8 mouse cellular contexts compared by ENCODE assay signal in the genomic region with DNA sequence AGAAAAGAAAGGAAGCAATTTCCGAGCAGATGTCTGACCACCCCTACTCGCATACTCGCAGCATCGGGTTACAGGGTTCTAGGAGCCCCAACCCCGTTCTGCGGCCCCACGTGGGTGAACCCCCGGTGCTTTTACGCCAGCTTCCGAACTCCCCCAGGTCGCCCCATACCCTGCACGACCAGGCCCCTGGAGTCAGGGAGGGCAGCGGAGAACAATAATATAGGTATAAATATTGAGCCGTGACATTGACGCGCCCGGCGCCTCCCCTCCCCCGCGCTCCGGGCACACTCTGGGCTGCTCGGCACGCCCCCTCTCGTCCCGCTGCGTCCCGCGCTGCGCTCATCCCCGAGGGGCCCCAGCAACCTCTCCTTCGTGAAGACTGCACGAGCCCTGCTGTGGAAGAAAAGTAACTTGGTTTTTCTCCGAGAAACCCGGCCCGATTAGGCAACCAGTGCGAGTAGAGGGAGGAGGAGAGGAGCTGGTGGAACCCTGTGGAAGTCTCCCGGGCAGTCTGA. TPM values are rescaled to one million over a fixed set of nuclear protein-coding genes. Genes with fewer than 3 reads are reported as not detected.
DNase-seq lines count a peak whose midpoint lies in the region; ATAC-seq lines count a peak whose summit lies in the region.

No protein-coding gene starts in this region.

- no peaks in the 10 kb centered on the region for H3K36me3 ChIP-seq in intestine, embryonic 15.5 days
- no peaks in the 10 kb centered on the region for H3K36me3 ChIP-seq in limb, embryonic 12.5 days
- H3K36me3 ChIP-seq in midbrain, embryonic 12.5 days = no peaks in the 10 kb centered on the region

- ATAC-seq in intestine, embryonic 15.5 days = peak; percentile 75
- ATAC-seq in limb, embryonic 12.5 days (ENCODE audit: insufficient number of reproducible peaks, insufficient read depth, low FRiP score, low TSS enrichment, low read depth) = peak; percentile 58
- ATAC-seq in midbrain, embryonic 12.5 days (ENCODE audit: low FRiP score, low read depth) = peak; percentile 59

- peak overlapping the region; percentile 83 for H3K4me3 ChIP-seq in intestine, embryonic 15.5 days (replicated peaks)
- H3K4me3 ChIP-seq in limb, embryonic 12.5 days (replicated peaks) = peak overlapping the region; percentile 60
- H3K4me3 ChIP-seq in midbrain, embryonic 12.5 days = peak overlapping the region; percentile 57

- H3K9me3 ChIP-seq in intestine, embryonic 15.5 days = no peaks in the 10 kb centered on the region
- H3K9me3 ChIP-seq in limb, embryonic 12.5 days = no peaks in the 10 kb centered on the region
- no peaks in the 10 kb centered on the region for H3K9me3 ChIP-seq in midbrain, embryonic 12.5 days

- peak; percentile 26 for DNase-seq in layer of hippocampus, adult 11-12 months (ENCODE audit: low spot score)
- no peak for DNase-seq in layer of hippocampus, adult 9-10 months (ENCODE audit: low spot score)
- DNase-seq in embryo, embryonic 10.5 days (ENCODE audit: low spot score) = peak; percentile 64
- peak; percentile 39 to 60 for DNase-seq in gastrocnemius, postnatal 4 days (ENCODE audit: low spot score in 2 of 2)
- DNase-seq in spleen, adult 18-20 months = peak; percentile 52 to 74

- no peaks in the 10 kb centered on the region for H3K4me1 ChIP-seq in intestine, embryonic 15.5 days (replicated peaks)
- H3K4me1 ChIP-seq in limb, embryonic 12.5 days (replicated peaks) = no peaks in the 10 kb centered on the region
- peaks cover 28% of the 10 kb centered on the region for H3K4me1 ChIP-seq in midbrain, embryonic 12.5 days

- peak overlapping the region; percentile 95 for H3K4me2 ChIP-seq in intestine, embryonic 15.5 days (replicated peaks)
- peak overlapping the region; percentile 96 for H3K4me2 ChIP-seq in limb, embryonic 12.5 days
- H3K4me2 ChIP-seq in midbrain, embryonic 12.5 days (replicated peaks) = peak overlapping the region; percentile 92

- peak overlapping the region; percentile 84 for H3K9ac ChIP-seq in intestine, embryonic 15.5 days
- peak overlapping the region; percentile 72 for H3K9ac ChIP-seq in limb, embryonic 12.5 days (replicated peaks)
- peak overlapping the region; percentile 64 for H3K9ac ChIP-seq in midbrain, embryonic 12.5 days (replicated peaks)

- peak overlapping the region; percentile 92 for H3K27ac ChIP-seq in intestine, embryonic 15.5 days
- H3K27ac ChIP-seq in limb, embryonic 12.5 days = peak overlapping the region; percentile 87
- H3K27ac ChIP-seq in midbrain, embryonic 12.5 days (replicated peaks) = peak overlapping the region; percentile 42; the same call in 1 of the 2 replicates

- H3K27me3 ChIP-seq in intestine, embryonic 15.5 days (replicated peaks) = no peaks in the 10 kb centered on the region
- no peaks in the 10 kb centered on the region for H3K27me3 ChIP-seq in limb, embryonic 12.5 days
- H3K27me3 ChIP-seq in midbrain, embryonic 12.5 days = peaks cover 27% of the 10 kb centered on the region

- under 1% methylated on average over 37 of the region's 37 CpGs for WGBS in intestine, embryonic 15.5 days
- under 1% methylated on average over 37 of the region's 37 CpGs for WGBS in limb, embryonic 12.5 days
- WGBS in midbrain, embryonic 12.5 days = under 1% methylated on average over 37 of the region's 37 CpGs

RNA-seq across cellular contexts. Expression of a gene that starts 2.3 kb away (rescaled TPM):
- 10 to 100 TPM; 18.0 to 21.2 TPM for total RNA-seq in gastrocnemius, postnatal 4 days (2021)
- 30.1 and 32.6 TPM in 2 replicates for polyA plus RNA-seq in intestine, embryonic 15.5 days (2015; fragmentation: Nextera tagmentation; extraction: Ambion mirVana)
- polyA plus RNA-seq in limb, embryonic 12.5 days (2016; fragmentation: Nextera tagmentation; extraction: Ambion mirVana) = 29.7 and 32.5 TPM in 2 replicates
- 16.5 and 18.0 TPM in 2 replicates for polyA plus RNA-seq in midbrain, embryonic 12.5 days (2016; fragmentation: Nextera tagmentation; extraction: Ambion mirVana)

Comparison
In these comparisons a context has a peak if more than half of its experiments do, and no peak if none do; other contexts are left out.
1. H3K27ac ChIP-seq: peak in every context shown above with its lines; median percentile 92 in intestine, embryonic 15.5 days; 87 in limb, embryonic 12.5 days; 42 in midbrain, embryonic 12.5 days.